Mouse (Mus musculus) granulocyte monocyte progenitor cell, adult 5-6 weeks (primary cell): ENCODE measurements at regions not wholly inside any gene's neighbourhood (a gene's known extent, or its start where the extent isn't known, plus 50 kb on each side); places are given as distances from the start of the nearest gene placed in this dataset.

ENCODE experiments used
- ATAC-seq: replicated peaks from 2 replicates; pipeline ENCODE4 v1.8.0; 2016; ENCODE audit warnings: mild to moderate bottlenecking, moderate TSS enrichment, inconsistent platforms; ENCODE audit not compliant: poor library complexity, severe bottlenecking

GRCm38 (mm10) chr19:20035223-20035622, 355.5 kb downstream of the Anxa1 start:
- no peak for ATAC-seq

- ATAC-seq = no peak
Observed at GRCm38 (mm10) chr19:20027667-20028282, 363.0 kb downstream of the Anxa1 start.

- ATAC-seq = no peak
Observed at GRCm38 (mm10) chr19:20014114-20014513, 376.6 kb downstream of the Anxa1 start.

- no peak for ATAC-seq
Observed at GRCm38 (mm10) chr19:20009801-20010441, 380.8 kb downstream of the Anxa1 start.

GRCm38 (mm10) chr19:20005932-20006625, 384.7 kb downstream of the Anxa1 start:
- no peak for ATAC-seq

- no peak for ATAC-seq
Observed at GRCm38 (mm10) chr19:19987255-19987654, 403.5 kb downstream of the Anxa1 start.

GRCm38 (mm10) chr19:19978816-19979215, 411.9 kb downstream of the Anxa1 start:
- ATAC-seq = no peak

GRCm38 (mm10) chr19:19977609-19978259, 413.0 kb downstream of the Anxa1 start:
- ATAC-seq = no peak

GRCm38 (mm10) chr19:19976776-19977175, 414.0 kb downstream of the Anxa1 start:
- ATAC-seq = no peak

GRCm38 (mm10) chr19:19969780-19970512, 420.8 kb downstream of the Anxa1 start:
- no peak for ATAC-seq

GRCm38 (mm10) chr19:19969335-19969734, 421.4 kb downstream of the Anxa1 start:
- ATAC-seq = no peak

GRCm38 (mm10) chr19:19945247-19945646, 445.5 kb downstream of the Anxa1 start:
- ATAC-seq = no peak

GRCm38 (mm10) chr19:19942697-19943096, 448.0 kb downstream of the Anxa1 start:
- no peak for ATAC-seq

- peak; percentile 100 for ATAC-seq
Observed at GRCm38 (mm10) chr19:19921109-19921508, 469.6 kb downstream of the Anxa1 start.

- ATAC-seq = no peak
Observed at GRCm38 (mm10) chr19:19885933-19886710, 504.6 kb downstream of the Anxa1 start.

GRCm38 (mm10) chr19:19880895-19881294, 509.8 kb downstream of the Anxa1 start:
- ATAC-seq = no peak

- no peak for ATAC-seq
Observed at GRCm38 (mm10) chr19:19848152-19848551, 542.6 kb downstream of the Anxa1 start.

GRCm38 (mm10) chr19:19807992-19808391, 582.8 kb downstream of the Anxa1 start:
- ATAC-seq = no peak

- ATAC-seq = no peak
Observed at GRCm38 (mm10) chr19:19793835-19794234, 596.9 kb downstream of the Anxa1 start.

- ATAC-seq = no peak
Observed at GRCm38 (mm10) chr19:19783507-19783906, 607.2 kb downstream of the Anxa1 start.
